Mouse (Mus musculus): Measurements from ENCODE around the gene Arhgap40. TPM values are rescaled to one million over a fixed set of nuclear protein-coding genes. Genes with fewer than 3 reads are reported as not detected.

Gene Arhgap40
- polyA plus RNA-seq, 1 experiment from 2014 or later, result 1.3 TPM

- no peak overlapping the region for H3K4me2 ChIP-seq
- no peaks in the 10 kb centered on the region for H3K9me3 ChIP-seq
- no peak for ATAC-seq (ENCODE audit: insufficient number of reproducible peaks, insufficient read depth, low FRiP score, low TSS enrichment, low read depth)
- H3K9ac ChIP-seq, result no peak overlapping the region
- no peak overlapping the region for H3K4me3 ChIP-seq
- under 1% methylated on average over 3 of the region's 3 CpGs for WGBS
- H3K36me3 ChIP-seq, result no peaks in the 10 kb centered on the region
- H3K27me3 ChIP-seq, result peaks cover 52% of the 10 kb centered on the region
- H3K27ac ChIP-seq, result no peak overlapping the region
- H3K4me1 ChIP-seq, result peaks cover 6% of the 10 kb centered on the region
These were observed 37.5 kb downstream of the Arhgap40 start for GRCm38 (mm10) chr2:158550067-158550466.

- no peak overlapping the region for H3K9ac ChIP-seq
- WGBS, result 9% methylated on average over 10 of the region's 10 CpGs
- no peaks in the 10 kb centered on the region for H3K36me3 ChIP-seq
- no peak overlapping the region for H3K27ac ChIP-seq
- no peaks in the 10 kb centered on the region for H3K9me3 ChIP-seq
- no peak for ATAC-seq (ENCODE audit: insufficient number of reproducible peaks, insufficient read depth, low FRiP score, low TSS enrichment, low read depth)
- peaks cover 64% of the 10 kb centered on the region for H3K27me3 ChIP-seq
- no peak overlapping the region for H3K4me3 ChIP-seq
- H3K4me2 ChIP-seq, result no peak overlapping the region
- H3K4me1 ChIP-seq, result peaks cover 10% of the 10 kb centered on the region
These were observed 41.8 kb downstream of the Arhgap40 start for GRCm38 (mm10) chr2:158554366-158554765.

- H3K27ac ChIP-seq, result no peak overlapping the region
- H3K27me3 ChIP-seq, result peaks cover 57% of the 10 kb centered on the region
- H3K4me1 ChIP-seq, result peaks cover 10% of the 10 kb centered on the region
- no peak overlapping the region for H3K4me3 ChIP-seq
- H3K36me3 ChIP-seq, result no peaks in the 10 kb centered on the region
- no peaks in the 10 kb centered on the region for H3K9me3 ChIP-seq
- peak overlapping the region; percentile 54 for H3K4me2 ChIP-seq
- no peak overlapping the region for H3K9ac ChIP-seq
- 2% methylated on average over 7 of the region's 7 CpGs for WGBS
- no peak for ATAC-seq (ENCODE audit: insufficient number of reproducible peaks, insufficient read depth, low FRiP score, low TSS enrichment, low read depth)
These were observed 42.7 kb downstream of the Arhgap40 start for GRCm38 (mm10) chr2:158555252-158555651.

- Histone ChIP-seq H3K36me3 (no peaks in the 10 kb centered on the region), H3K4me2 (peak overlapping the region; percentile 54), H3K9me3 (no peaks in the 10 kb centered on the region), H3K4me3 (peak overlapping the region; percentile 22; the same call in 1 of the 2 replicates), H3K4me1 (peaks cover 10% of the 10 kb centered on the region), H3K9ac (no peak overlapping the region), H3K27me3 (peaks cover 52% of the 10 kb centered on the region), H3K27ac (no peak overlapping the region)
- under 1% methylated on average over 8 of the region's 8 CpGs for WGBS
- no peak for ATAC-seq (ENCODE audit: insufficient number of reproducible peaks, insufficient read depth, low FRiP score, low TSS enrichment, low read depth)
These were observed 43.2 kb downstream of the Arhgap40 start for GRCm38 (mm10) chr2:158555812-158556211.

GRCm38 (mm10) chr2:158556225-158556624 is 43.6 kb downstream of the Arhgap40 start:
- Histone ChIP-seq H3K27ac (no peak overlapping the region), H3K9me3 (no peaks in the 10 kb centered on the region), H3K4me1 (peaks cover 10% of the 10 kb centered on the region), H3K9ac (no peak overlapping the region), H3K4me3 (peak overlapping the region; percentile 22; the same call in 1 of the 2 replicates), H3K4me2 (peak overlapping the region; percentile 54), H3K27me3 (peaks cover 48% of the 10 kb centered on the region), H3K36me3 (no peaks in the 10 kb centered on the region)
- 1% methylated on average over 20 of the region's 20 CpGs for WGBS
- ATAC-seq (ENCODE audit: insufficient number of reproducible peaks, insufficient read depth, low FRiP score, low TSS enrichment, low read depth), result no peak

- Histone ChIP-seq H3K9ac (no peak overlapping the region), H3K4me2 (no peak overlapping the region), H3K27me3 (peaks cover 44% of the 10 kb centered on the region), H3K4me3 (no peak overlapping the region), H3K27ac (no peak overlapping the region), H3K9me3 (no peaks in the 10 kb centered on the region), H3K4me1 (peaks cover 10% of the 10 kb centered on the region), H3K36me3 (no peaks in the 10 kb centered on the region)
- ATAC-seq (ENCODE audit: insufficient number of reproducible peaks, insufficient read depth, low FRiP score, low TSS enrichment, low read depth), result no peak
- 3% methylated on average over 5 of the region's 5 CpGs for WGBS
These were observed 44.2 kb downstream of the Arhgap40 start for GRCm38 (mm10) chr2:158556750-158557149.

GRCm38 (mm10) chr2:158559945-158560344 is 47.3 kb downstream of the Arhgap40 start:
- no peaks in the 10 kb centered on the region for H3K9me3 ChIP-seq
- no peaks in the 10 kb centered on the region for H3K36me3 ChIP-seq
- no peak overlapping the region for H3K4me2 ChIP-seq
- WGBS, result 22% methylated on average over 6 of the region's 6 CpGs
- H3K27me3 ChIP-seq, result peaks cover 35% of the 10 kb centered on the region
- no peak overlapping the region for H3K9ac ChIP-seq
- H3K4me1 ChIP-seq, result peaks cover 10% of the 10 kb centered on the region
- H3K27ac ChIP-seq, result no peak overlapping the region
- no peak overlapping the region for H3K4me3 ChIP-seq
- ATAC-seq (ENCODE audit: insufficient number of reproducible peaks, insufficient read depth, low FRiP score, low TSS enrichment, low read depth), result no peak

- Histone ChIP-seq H3K36me3 (no peaks in the 10 kb centered on the region), H3K4me3 (no peak overlapping the region), H3K4me2 (no peak overlapping the region), H3K27me3 (peaks cover 37% of the 10 kb centered on the region), H3K9me3 (no peaks in the 10 kb centered on the region), H3K9ac (no peak overlapping the region), H3K27ac (no peak overlapping the region), H3K4me1 (peaks cover 3% of the 10 kb centered on the region)
- no peak for ATAC-seq (ENCODE audit: insufficient number of reproducible peaks, insufficient read depth, low FRiP score, low TSS enrichment, low read depth)
- WGBS, result 20% methylated on average over 9 of the region's 9 CpGs
These were observed 48.2 kb downstream of the Arhgap40 start for GRCm38 (mm10) chr2:158560801-158561200.

- 50% methylated on average over 3 of the region's 3 CpGs for WGBS
These were observed 49.0 kb downstream of the Arhgap40 start for GRCm38 (mm10) chr2:158561371-158562144.

GRCm38 (mm10) chr2:158570421-158571081 is 58.0 kb downstream of the Arhgap40 start:
- Histone ChIP-seq H3K4me1 (no peaks in the 10 kb centered on the region), H3K9me3 (no peaks in the 10 kb centered on the region), H3K9ac (no peak overlapping the region), H3K4me2 (no peak overlapping the region), H3K4me3 (no peak overlapping the region), H3K27me3 (peaks cover 27% of the 10 kb centered on the region; the same call in 1 of the 2 replicates), H3K36me3 (no peaks in the 10 kb centered on the region), H3K27ac (no peak overlapping the region)
- no peak for ATAC-seq (ENCODE audit: insufficient number of reproducible peaks, insufficient read depth, low FRiP score, low TSS enrichment, low read depth)
- WGBS, result 23% methylated on average over 13 of the region's 13 CpGs

More at GRCm38 (mm10) chr2:158561371-158562144, 49.0 kb downstream of the Arhgap40 start:
- Histone ChIP-seq H3K4me2 (no peak overlapping the region), H3K27ac (no peak overlapping the region), H3K4me3 (no peak overlapping the region), H3K4me1 (no peaks in the 10 kb centered on the region), H3K27me3 (peaks cover 39% of the 10 kb centered on the region), H3K9me3 (no peaks in the 10 kb centered on the region), H3K36me3 (no peaks in the 10 kb centered on the region), H3K9ac (no peak overlapping the region)
- no peak for ATAC-seq (ENCODE audit: insufficient number of reproducible peaks, insufficient read depth, low FRiP score, low TSS enrichment, low read depth)

- Histone ChIP-seq H3K27ac (no peak overlapping the region), H3K4me1 (0 out of 2 replicates have a peak, but pooled peaks cover 3% of the 10 kb centered on the region), H3K4me2 (no peak overlapping the region), H3K36me3 (no peaks in the 10 kb centered on the region), H3K9me3 (no peaks in the 10 kb centered on the region), H3K4me3 (no peak overlapping the region), H3K9ac (no peak overlapping the region), H3K27me3 (0 out of 2 replicates have a peak, but pooled peaks cover 3% of the 10 kb centered on the region)
- ATAC-seq (ENCODE audit: insufficient number of reproducible peaks, insufficient read depth, low FRiP score, low TSS enrichment, low read depth), result no peak
- WGBS, result 75% methylated on average over 4 of the region's 4 CpGs
These were observed 67.4 kb downstream of the Arhgap40 start for GRCm38 (mm10) chr2:158579979-158580378.

Measured in embryonic facial prominence, embryonic 13.5 days (tissue).